15 mouse cellular contexts compared by ENCODE assay signal in the genomic region with DNA sequence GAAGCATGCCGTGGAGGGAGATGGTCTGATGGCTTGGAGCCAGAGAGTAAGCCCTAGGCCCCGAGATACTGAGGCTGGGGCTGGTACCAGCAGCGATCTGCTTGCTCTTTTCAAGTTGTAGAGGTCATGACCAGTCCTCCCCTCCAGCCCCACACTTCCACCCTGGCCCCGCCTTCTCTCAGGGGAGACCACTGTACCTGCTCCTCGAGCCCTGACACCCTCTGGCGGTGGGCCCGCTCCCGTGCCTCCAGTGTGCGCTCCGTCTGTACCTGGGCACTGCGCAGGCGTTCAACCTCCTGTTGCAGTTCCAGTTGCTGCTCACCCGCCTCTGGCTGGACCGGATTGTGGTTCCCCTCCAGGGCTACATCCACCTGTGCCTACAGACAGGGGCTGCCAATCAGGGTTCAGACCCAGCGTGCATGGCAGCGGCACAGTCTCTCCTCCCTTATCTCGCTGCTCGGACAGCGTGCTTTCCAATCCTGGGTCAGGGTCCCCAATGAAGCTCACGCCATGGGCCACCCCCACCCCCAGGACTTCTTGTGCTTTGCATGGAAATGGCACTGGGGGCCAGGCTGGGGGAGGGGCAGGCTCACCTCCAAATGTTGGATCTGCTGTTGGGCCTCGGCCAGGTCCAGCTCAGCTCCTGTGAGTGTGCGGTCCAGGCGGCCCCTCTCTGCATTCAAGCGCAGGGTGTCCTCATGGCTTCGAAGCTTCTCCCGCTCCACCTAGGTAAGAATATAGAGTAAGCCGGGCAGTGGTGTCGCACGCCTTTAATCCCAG. TPM values are rescaled to one million over a fixed set of nuclear protein-coding genes. Genes with fewer than 3 reads are reported as not detected.
A peak's percentile ranks its signal among the peaks of the same experiment; 100 is the strongest.
DNase-seq lines count a peak whose midpoint lies in the region; ATAC-seq lines count a peak whose summit lies in the region.
"Had no signal": no experiment of that assay in that cellular context is flagged by ENCODE, and none has a peak within 500 bp of the region (broad histone marks: within the 10 kb centered on the region; RNA-seq: fewer than 3 reads in every experiment).

No protein-coding gene starts in this region.

- no peaks in the 10 kb centered on the region for H3K9me3 ChIP-seq in intestine, embryonic 16.5 days (ENCODE audit: control insufficient read depth, low read length)
- H3K9me3 ChIP-seq in intestine, embryonic 15.5 days: no peaks in the 10 kb centered on the region

- H3K4me2 ChIP-seq in intestine, embryonic 16.5 days (ENCODE audit: low read depth, low read length): no peak overlapping the region
- H3K4me2 ChIP-seq in intestine, embryonic 15.5 days (replicated peaks): no peak overlapping the region

- peak; percentile 18 to 37 for DNase-seq in cerebellum, postnatal 25 days
- DNase-seq in cerebellum, postnatal 4 days (ENCODE audit: low spot score in 2 of 2): no peak
- peak; percentile 66 for DNase-seq in testis, postnatal 10 days (ENCODE audit: low spot score)
- no peak for DNase-seq in testis, postnatal 14 days (ENCODE audit: low spot score)
- no peak for DNase-seq in spleen, postnatal 14 days (ENCODE audit: low spot score in 2 of 2)
- no peak for DNase-seq in adrenal gland, postnatal 4 days (ENCODE audit: low spot score in 2 of 2)
- DNase-seq: gastrocnemius, postnatal 25 days; heart, postnatal 4 days; layer of hippocampus, postnatal 36 days; lung, postnatal 36 days; retina, postnatal 1 day; thymus, postnatal 14 days had no signal

- WGBS in intestine, embryonic 16.5 days: 85% methylated on average over 29 of the region's 29 CpGs
- WGBS in intestine, embryonic 15.5 days: 81% methylated on average over 29 of the region's 29 CpGs

- H3K9ac ChIP-seq in intestine, embryonic 16.5 days (ENCODE audit: low read depth, low read length): 0 out of 2 replicates have a peak overlapping the region, but pooled peaks have one; percentile 14
- no peak overlapping the region for H3K9ac ChIP-seq in intestine, embryonic 15.5 days

- H3K4me1 ChIP-seq in intestine, embryonic 16.5 days (ENCODE audit: control insufficient read depth, insufficient read depth, low read length): peaks cover 23% of the 10 kb centered on the region
- H3K4me1 ChIP-seq in intestine, embryonic 15.5 days (replicated peaks): peaks cover 33% of the 10 kb centered on the region

- no peaks in the 10 kb centered on the region for H3K27me3 ChIP-seq in intestine, embryonic 16.5 days (replicated peaks; ENCODE audit: control insufficient read depth, insufficient read depth, low read length)
- H3K27me3 ChIP-seq in intestine, embryonic 15.5 days (replicated peaks): no peaks in the 10 kb centered on the region

- no peak overlapping the region for H3K27ac ChIP-seq in intestine, embryonic 16.5 days (ENCODE audit: low read length)
- H3K27ac ChIP-seq in intestine, embryonic 15.5 days: no peak overlapping the region

- no peak for ATAC-seq in intestine, embryonic 16.5 days
- ATAC-seq in intestine, embryonic 15.5 days: no peak

- no peak overlapping the region for H3K4me3 ChIP-seq in intestine, embryonic 16.5 days (ENCODE audit: low read length)
- no peak overlapping the region for H3K4me3 ChIP-seq in intestine, embryonic 15.5 days (replicated peaks)
- H3K4me3 ChIP-seq: myocyte had no signal

- H3K36me3 ChIP-seq in intestine, embryonic 16.5 days (ENCODE audit: control insufficient read depth, insufficient read depth, low read length): peaks cover 4% of the 10 kb centered on the region; the same call in 1 of the 2 replicates
- H3K36me3 ChIP-seq in intestine, embryonic 15.5 days: peaks cover 6% of the 10 kb centered on the region; the same call in 1 of the 2 replicates

RNA-seq across cellular contexts. Expression of a gene that starts 7.6 kb away (rescaled TPM):
- 312 and 334 TPM in 2 replicates for polyA plus RNA-seq in intestine, embryonic 16.5 days (2015; fragmentation: Nextera tagmentation; extraction: Ambion mirVana)
- 329 and 347 TPM in 2 replicates for polyA plus RNA-seq in intestine, embryonic 15.5 days (2015; fragmentation: Nextera tagmentation; extraction: Ambion mirVana)
- 100 to 1,000 TPM in 1 of 2 experiments, 10 to 100 TPM in 1; 98.0 to 106 TPM for total RNA-seq in adrenal gland, postnatal 4 days (2021)

RNA-seq across cellular contexts. Expression of a gene that starts 31.2 kb away (rescaled TPM):
- 29.3 and 31.5 TPM in 2 replicates for polyA plus RNA-seq in intestine, embryonic 16.5 days (2015; fragmentation: Nextera tagmentation; extraction: Ambion mirVana)
- polyA plus RNA-seq in intestine, embryonic 15.5 days (2015; fragmentation: Nextera tagmentation; extraction: Ambion mirVana): 29.8 and 35.7 TPM in 2 replicates
- total RNA-seq in adrenal gland, postnatal 4 days (2021): 10 to 100 TPM; 58.8 to 63.5 TPM

RNA-seq across cellular contexts. Expression of a gene that starts 42.5 kb away (rescaled TPM):
- 2.2 and 3.5 TPM in 2 replicates for polyA plus RNA-seq in intestine, embryonic 16.5 days (2015; fragmentation: Nextera tagmentation; extraction: Ambion mirVana)
- polyA plus RNA-seq in intestine, embryonic 15.5 days (2015; fragmentation: Nextera tagmentation; extraction: Ambion mirVana): 4.0 and 4.7 TPM in 2 replicates
- total RNA-seq in adrenal gland, postnatal 4 days (2021): 10 to 100 TPM; 16.3 to 24.0 TPM

RNA-seq across cellular contexts. Expression of a gene that starts 56.8 kb away (rescaled TPM):
- 671 and 689 TPM in 2 replicates for polyA plus RNA-seq in intestine, embryonic 16.5 days (2015; fragmentation: Nextera tagmentation; extraction: Ambion mirVana)
- 539 and 577 TPM in 2 replicates for polyA plus RNA-seq in intestine, embryonic 15.5 days (2015; fragmentation: Nextera tagmentation; extraction: Ambion mirVana)
- 100 to 1,000 TPM; 271 to 305 TPM for total RNA-seq in adrenal gland, postnatal 4 days (2021)

Comparison
In these comparisons a context has a peak if more than half of its experiments do, and no peak if none do; other contexts are left out.
1. DNase-seq: peak in cerebellum, postnatal 25 days (2 of 2) and testis, postnatal 10 days (single experiment); none in cerebellum, postnatal 4 days (0 of 2), testis, postnatal 14 days (single experiment), spleen, postnatal 14 days (0 of 2) and adrenal gland, postnatal 4 days (0 of 2).